Mouse (Mus musculus): ENCODE results near the gene Rftn1.

GRCm38 (mm10) chr17:50125245-50125798 is 65.2 kb downstream of the Rftn1 start:
- TF ChIP-seq CTCF (IDR thresholded peaks at IDR 0.05; ENCODE audit: insufficient read depth, low read depth, low read length) (no peak), POLR2A (IDR thresholded peaks at IDR 0.05; ENCODE audit: insufficient read depth, low read depth, low read length) (no peak)
